Mouse (Mus musculus) heart, embryonic 16.5 days (tissue): ENCODE measurements around the gene Trim61. TPM values are rescaled to one million over a fixed set of nuclear protein-coding genes. Genes with fewer than 3 reads are reported as not detected.

Experiments
- ATAC-seq: fragments of 200-750 bp; cut with Nextera tagmentation; replicated peaks from 2 replicates; pipeline ENCODE4 v1.8.0; 2017; ENCODE audit warnings: moderate number of reproducible peaks; ENCODE audit not compliant: insufficient read depth, low FRiP score; ENCODE audit errors: extremely low read depth
- H3K27ac ChIP-seq: fragments of 300-500 bp; sonication (generic); 2 replicates; pipeline ENCODE4 v1.5.1; 2014; ENCODE audit warnings: mild to moderate bottlenecking, low read length, control low read depth, moderate library complexity
- H3K27me3 ChIP-seq: fragments of 300-500 bp; sonication (generic); 2 replicates; pipeline ENCODE4 v1.6.1; 2014; ENCODE audit warnings: low read length, mixed read lengths; ENCODE audit not compliant: control insufficient read depth, insufficient read depth
- H3K36me3 ChIP-seq: fragments of 300-500 bp; sonication (generic); 2 replicates; pipeline ENCODE4 v1.6.1; 2014; ENCODE audit not compliant: control insufficient read depth, insufficient read depth
- H3K4me1 ChIP-seq: fragments of 300-500 bp; sonication (generic); 2 replicates; pipeline ENCODE4 v1.6.1; 2014; ENCODE audit warnings: low read length, mixed read lengths; ENCODE audit not compliant: control insufficient read depth, insufficient read depth
- H3K4me2 ChIP-seq: fragments of 300-500 bp; sonication (generic); 2 replicates; pipeline ENCODE4 v1.6.1; 2014; ENCODE audit warnings: low read depth, mild to moderate bottlenecking, control low read depth, low read length
- H3K4me3 ChIP-seq: fragments of 300-500 bp; sonication (generic); 2 replicates; pipeline ENCODE4 v1.5.1; 2014; ENCODE audit warnings: mild to moderate bottlenecking, control low read depth, low read length
- H3K9ac ChIP-seq: fragments of 300-500 bp; sonication (generic); 2 replicates; pipeline ENCODE4 v1.6.1; 2014; ENCODE audit warnings: low read length, control low read depth
- H3K9me3 ChIP-seq: fragments of 300-500 bp; sonication (generic); replicated peaks from 2 replicates; pipeline ENCODE4 v1.6.1; 2016; ENCODE audit warnings: low read length; ENCODE audit not compliant: control insufficient read depth
- WGBS: fragments of 180-500 bp; shearing (Covaris S2); extraction: QIAGEN DNeasy Blood & Tissue Kit; methylation state at CpG from one replicate; pipeline ENCODE4 v1.1.7; 2014; 5-methylcytosine and 5-hydroxymethylcytosine counted together
- polyA plus RNA-seq: library from polyadenylated mRNA; unstranded; fragments of >200 nt; fragmentation: Nextera tagmentation; extraction: Ambion mirVana; gene quantifications from 2 replicates; pipeline ENCODE4 v1.2.1, GENCODE M21; 2015

The Trim61 gene
- polyA plus RNA-seq, 1 experiment from 2014 or later = 0.16 TPM

DNA sequence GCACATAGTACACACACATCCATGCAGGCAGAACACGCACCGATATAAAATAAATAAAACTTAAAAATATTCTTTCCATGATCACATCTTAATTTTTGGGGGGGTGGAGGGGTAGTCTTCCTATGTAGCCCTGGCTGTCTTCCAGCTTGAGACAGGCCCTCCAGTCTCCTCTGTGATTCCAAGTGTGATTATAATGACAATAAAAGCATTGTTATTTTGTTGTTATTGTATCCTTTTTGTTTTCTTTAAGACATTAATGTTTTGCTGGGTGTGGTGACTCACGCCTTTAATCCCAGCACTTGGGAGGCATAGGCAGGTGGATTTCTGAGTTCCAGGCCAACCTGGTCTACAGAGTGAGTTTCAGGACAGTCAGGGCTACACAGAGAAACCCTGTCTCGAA lies 29.5 kb upstream of the Trim61 start:
- ATAC-seq = no peak
- WGBS = 83% methylated on average over 4 of the region's 4 CpGs

GRCm38 (mm10) chr8:65047193-65047592 lies 28.9 kb upstream of the Trim61 start:
- Histone ChIP-seq H3K4me2 (no peak overlapping the region), H3K4me1 (no peaks in the 10 kb centered on the region), H3K9me3 (no peaks in the 10 kb centered on the region), H3K27me3 (no peaks in the 10 kb centered on the region), H3K36me3 (no peaks in the 10 kb centered on the region), H3K9ac (no peak overlapping the region), H3K4me3 (no peak overlapping the region), H3K27ac (no peak overlapping the region)
- WGBS = 93% methylated on average over 4 of the region's 4 CpGs
- no peak for ATAC-seq

More for the DNA sequence above, 29.5 kb upstream of the Trim61 start:
- Histone ChIP-seq H3K4me2 (no peak overlapping the region), H3K4me1 (no peaks in the 10 kb centered on the region), H3K4me3 (no peak overlapping the region), H3K27me3 (no peaks in the 10 kb centered on the region), H3K9me3 (no peaks in the 10 kb centered on the region), H3K27ac (no peak overlapping the region), H3K36me3 (no peaks in the 10 kb centered on the region), H3K9ac (no peak overlapping the region)

DNA sequence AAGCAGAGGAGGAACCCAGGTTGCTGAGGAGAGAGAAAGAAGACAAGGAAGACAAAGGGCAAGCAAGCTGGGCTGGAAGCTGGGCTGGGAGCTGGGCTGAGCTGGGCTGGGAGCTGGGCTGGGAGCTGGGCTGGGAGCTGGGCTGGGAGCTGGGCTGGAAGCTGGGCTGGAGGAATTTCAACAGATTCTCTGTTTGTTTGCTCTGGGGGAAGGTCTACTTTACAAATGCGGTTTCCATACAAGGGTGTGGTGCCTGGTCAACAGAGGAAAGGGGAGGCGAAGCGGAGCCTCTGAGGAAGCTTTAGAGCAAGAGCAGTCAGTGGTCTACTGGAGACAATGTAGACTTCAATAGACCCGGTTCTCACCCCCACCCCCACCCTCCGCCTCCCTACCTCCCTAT lies 28.2 kb upstream of the Trim61 start:
- Histone ChIP-seq H3K27ac (no peak overlapping the region), H3K36me3 (no peaks in the 10 kb centered on the region), H3K27me3 (no peaks in the 10 kb centered on the region), H3K4me2 (peak overlapping the region; percentile 25; the same call in 1 of the 2 replicates), H3K4me1 (no peaks in the 10 kb centered on the region), H3K9me3 (no peaks in the 10 kb centered on the region), H3K9ac (no peak overlapping the region), H3K4me3 (no peak overlapping the region)
- 38% methylated on average over 5 of the region's 5 CpGs for WGBS
- ATAC-seq = no peak

DNA sequence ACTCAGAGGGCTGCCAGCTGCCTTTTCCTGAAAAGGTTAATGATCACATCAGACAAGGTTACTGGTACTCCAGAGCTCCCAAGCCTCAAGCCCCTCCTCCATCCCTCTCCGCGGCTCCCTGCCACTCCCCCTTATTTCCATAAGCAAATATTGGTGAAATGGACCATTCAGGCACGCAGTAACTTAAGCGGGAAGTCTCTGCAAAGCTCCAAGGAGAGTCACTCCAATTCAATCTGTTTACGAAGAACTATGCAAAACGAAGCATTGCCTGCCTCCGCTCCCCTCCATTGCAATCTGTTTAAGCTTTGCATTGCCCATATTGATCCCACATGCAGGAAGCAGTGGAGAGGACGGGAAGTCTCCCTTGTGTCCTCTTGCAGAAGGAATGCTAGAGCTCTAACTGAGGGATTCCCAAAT lies 18.8 kb upstream of the Trim61 start, which contains the start of gene Apela:
TSS of gene Apela (minus strand) at position 220 of the 417 bp plus-strand sequence.
- H3K36me3 ChIP-seq = no peaks in the 10 kb centered on the region
- no peaks in the 10 kb centered on the region; the same call in 1 of the 2 replicates for H3K4me1 ChIP-seq
- H3K4me3 ChIP-seq = peak within 1 kb of the TSS; percentile 54
- no peaks in the 10 kb centered on the region for H3K9me3 ChIP-seq
- no peaks in the 10 kb centered on the region for H3K27me3 ChIP-seq
- H3K27ac ChIP-seq = no peak within 1 kb of the TSS
- ATAC-seq = no peak
- H3K9ac ChIP-seq = peak within 1 kb of the TSS; percentile 43; the same call in 1 of the 2 replicates
- peak within 1 kb of the TSS; percentile 82 for H3K4me2 ChIP-seq
- WGBS = 1% methylated on average over 8 of the region's 8 CpGs

GRCm38 (mm10) chr8:65034136-65034535 lies 15.8 kb upstream of the Trim61 start:
- H3K27me3 ChIP-seq = no peaks in the 10 kb centered on the region
- H3K36me3 ChIP-seq = no peaks in the 10 kb centered on the region
- no peak for ATAC-seq
- H3K4me2 ChIP-seq = no peak overlapping the region
- H3K27ac ChIP-seq = no peak overlapping the region
- H3K9me3 ChIP-seq = no peaks in the 10 kb centered on the region
- no peak overlapping the region for H3K9ac ChIP-seq
- H3K4me3 ChIP-seq = no peak overlapping the region
- 70% methylated on average over 2 of the region's 2 CpGs for WGBS
- no peaks in the 10 kb centered on the region; the same call in 1 of the 2 replicates for H3K4me1 ChIP-seq

- no peak for ATAC-seq
- no peaks in the 10 kb centered on the region; the same call in 1 of the 2 replicates for H3K4me1 ChIP-seq
- H3K36me3 ChIP-seq = no peaks in the 10 kb centered on the region
- H3K4me2 ChIP-seq = no peak overlapping the region
- H3K4me3 ChIP-seq = no peak overlapping the region
- no peaks in the 10 kb centered on the region for H3K27me3 ChIP-seq
- H3K27ac ChIP-seq = no peak overlapping the region
- WGBS = 83% methylated on average over 13 of the region's 13 CpGs
- H3K9ac ChIP-seq = no peak overlapping the region
- no peaks in the 10 kb centered on the region for H3K9me3 ChIP-seq
Observed at GRCm38 (mm10) chr8:65033056-65033455, 14.7 kb upstream of the Trim61 start.

- no peaks in the 10 kb centered on the region for H3K36me3 ChIP-seq
- H3K4me2 ChIP-seq = no peak overlapping the region
- no peaks in the 10 kb centered on the region; the same call in 1 of the 2 replicates for H3K4me1 ChIP-seq
- no peaks in the 10 kb centered on the region for H3K27me3 ChIP-seq
- no peak overlapping the region for H3K4me3 ChIP-seq
- 95% methylated on average over 1 of the region's 1 CpGs for WGBS
- no peak for ATAC-seq
- H3K27ac ChIP-seq = no peak overlapping the region
- H3K9ac ChIP-seq = no peak overlapping the region
- H3K9me3 ChIP-seq = no peaks in the 10 kb centered on the region
Observed at GRCm38 (mm10) chr8:65032107-65032506, 13.8 kb upstream of the Trim61 start.

DNA sequence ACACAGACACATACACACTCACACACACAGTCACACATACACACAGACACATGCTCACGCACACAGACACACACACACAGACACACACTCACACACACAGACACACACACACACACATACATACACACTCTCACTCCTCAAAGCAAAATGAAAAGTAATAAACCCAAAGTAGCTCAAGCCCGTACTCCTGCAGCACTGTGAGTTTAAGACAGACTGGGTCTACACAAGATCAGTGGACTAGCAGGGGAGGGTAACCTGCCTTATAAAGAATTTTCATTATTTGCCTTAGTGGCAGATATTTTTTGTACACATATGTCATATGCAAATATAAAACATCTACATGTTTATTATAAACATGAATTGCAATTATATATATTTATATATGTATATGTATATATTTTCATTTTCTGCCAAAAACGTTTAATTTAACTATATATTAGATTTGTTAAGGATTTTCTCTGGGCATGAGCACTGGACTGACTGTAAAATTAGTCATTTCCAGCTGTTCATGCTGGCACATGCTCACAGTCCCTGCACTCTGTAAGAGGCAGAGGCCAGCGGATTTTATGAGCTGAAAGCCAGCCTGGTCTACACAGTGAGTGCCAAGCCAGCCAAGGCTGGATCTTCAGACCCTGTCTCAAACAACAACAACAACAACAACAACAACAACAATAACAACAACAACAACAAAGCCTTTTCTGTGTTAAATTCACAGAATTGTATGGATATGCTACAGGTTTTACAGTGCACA lies 12.6 kb upstream of the Trim61 start:
- no peaks in the 10 kb centered on the region for H3K36me3 ChIP-seq
- 66% methylated on average over 4 of the region's 4 CpGs for WGBS

DNA sequence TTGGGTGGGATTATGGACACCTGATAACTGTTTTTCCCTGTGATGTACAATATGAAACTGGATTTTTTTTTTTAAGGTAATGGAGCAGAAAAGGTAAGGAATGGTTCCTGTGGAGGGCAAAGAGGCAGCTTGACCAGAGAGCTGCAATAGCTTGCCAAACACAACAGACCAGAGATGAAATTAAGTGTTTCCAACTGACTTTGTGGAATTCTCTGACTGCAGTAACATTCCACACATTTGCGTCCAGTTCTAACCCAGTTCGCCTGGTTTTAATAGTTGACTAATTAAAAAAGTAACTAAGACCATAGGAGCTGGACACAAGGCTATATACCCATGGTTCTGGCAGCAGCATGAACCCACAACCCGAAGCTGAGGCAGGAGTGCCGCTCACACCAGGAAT lies 11.5 kb upstream of the Trim61 start:
- H3K4me2 ChIP-seq = no peak overlapping the region
- WGBS = 80% methylated on average over 4 of the region's 4 CpGs
- no peak overlapping the region for H3K9ac ChIP-seq
- H3K27me3 ChIP-seq = no peaks in the 10 kb centered on the region
- H3K4me3 ChIP-seq = no peak overlapping the region
- no peaks in the 10 kb centered on the region for H3K4me1 ChIP-seq
- no peaks in the 10 kb centered on the region for H3K9me3 ChIP-seq
- no peak overlapping the region for H3K27ac ChIP-seq
- no peak for ATAC-seq
- H3K36me3 ChIP-seq = no peaks in the 10 kb centered on the region

More for the DNA sequence above, 12.6 kb upstream of the Trim61 start:
- Histone ChIP-seq H3K9me3 (no peaks in the 10 kb centered on the region), H3K4me2 (no peak overlapping the region), H3K27me3 (no peaks in the 10 kb centered on the region), H3K27ac (no peak overlapping the region), H3K9ac (no peak overlapping the region), H3K4me3 (no peak overlapping the region), H3K4me1 (no peaks in the 10 kb centered on the region; the same call in 1 of the 2 replicates)
- ATAC-seq = no peak
